Mouse (Mus musculus) lung, embryonic 14.5 days (tissue): ENCODE data around the gene Umad1. TPM values are rescaled to one million over a fixed set of nuclear protein-coding genes. Genes with fewer than 3 reads are reported as not detected.
A peak's percentile ranks its signal among the peaks of the same experiment; 100 is the strongest.

Experiments
- ATAC-seq: fragments of 200-750 bp; cut with Nextera tagmentation; 2 replicates; pipeline ENCODE4 v1.8.0; 2017; ENCODE audit warnings: mild to moderate bottlenecking, moderate TSS enrichment, moderate library complexity; ENCODE audit not compliant: insufficient read depth
- DNase-seq: peaks from one replicate; pipeline ENCODE4 v3.0.0-alpha.2; 2015
- H3K27ac ChIP-seq: fragments of 300-500 bp; sonication (generic); 2 replicates; pipeline ENCODE4 v1.5.1; 2014; ENCODE audit warnings: low read depth, mild to moderate bottlenecking, moderate library complexity
- H3K27me3 ChIP-seq: fragments of 300-500 bp; sonication (generic); 2 replicates; pipeline ENCODE4 v1.6.1; 2014; ENCODE audit warnings: low read length, control low read depth; ENCODE audit not compliant: insufficient read depth
- H3K36me3 ChIP-seq: fragments of 300-500 bp; sonication (generic); 2 replicates; pipeline ENCODE4 v1.6.1; 2014; ENCODE audit warnings: control low read depth; ENCODE audit not compliant: insufficient read depth
- H3K4me1 ChIP-seq: fragments of 300-500 bp; sonication (generic); 2 replicates; pipeline ENCODE4 v1.6.1; 2014; ENCODE audit warnings: antibody characterized with exemption, control low read depth; ENCODE audit not compliant: insufficient read depth
- H3K4me2 ChIP-seq: fragments of 300-500 bp; sonication (generic); 2 replicates; pipeline ENCODE4 v1.6.1; 2014; ENCODE audit warnings: mild to moderate bottlenecking
- H3K4me3 ChIP-seq: fragments of 300-500 bp; sonication (generic); 2 replicates; pipeline ENCODE4 v1.5.1; 2014; ENCODE audit warnings: low read depth, low read length
- H3K9ac ChIP-seq: fragments of 300-500 bp; sonication (generic); 2 replicates; pipeline ENCODE4 v1.6.1; 2014
- H3K9me3 ChIP-seq: fragments of 300-500 bp; sonication (generic); 2 replicates; pipeline ENCODE4 v1.6.1; 2016; ENCODE audit warnings: low read depth, low read length, control low read depth
- CTCF ChIP-seq: IDR thresholded peaks from 2 replicates; pipeline ENCODE4 v1.5.1; 2016; ENCODE audit warnings: antibody characterized with exemption, low read depth
- WGBS: fragments of 180-500 bp; shearing (Covaris S2); extraction: QIAGEN DNeasy Blood & Tissue Kit; methylation state at CpG from one replicate; pipeline ENCODE4 v1.1.7; 2014; 5-methylcytosine and 5-hydroxymethylcytosine counted together
- polyA plus RNA-seq: library from polyadenylated mRNA; unstranded; fragments of >200 nt; fragmentation: Nextera tagmentation; extraction: Ambion mirVana; gene quantifications from 2 replicates; pipeline ENCODE4 v1.2.1, GENCODE M21; 2014

The Umad1 gene
- polyA plus RNA-seq, 1 experiment from 2014 or later: 21.1 TPM

- no peak overlapping the region for H3K9ac ChIP-seq
- ATAC-seq (no peak), DNase-seq (no peak)
- H3K4me2 ChIP-seq: no peak overlapping the region
- H3K4me1 ChIP-seq: no peaks in the 10 kb centered on the region
- H3K4me3 ChIP-seq: no peak overlapping the region
- no peak for TF ChIP-seq CTCF
- H3K27ac ChIP-seq: no peak overlapping the region
- H3K36me3 ChIP-seq: no peaks in the 10 kb centered on the region
- WGBS: 83% methylated on average over 8 of the region's 8 CpGs
- H3K9me3 ChIP-seq: no peaks in the 10 kb centered on the region
- H3K27me3 ChIP-seq: no peaks in the 10 kb centered on the region
Observed at GRCm38 (mm10) chr6:8377667-8378066, 118.6 kb downstream of the Umad1 start.

- no peaks in the 10 kb centered on the region for H3K4me1 ChIP-seq
- TF ChIP-seq CTCF: no peak
- DNase-seq (no peak), ATAC-seq (no peak)
- WGBS: 95% methylated on average over 2 of the region's 2 CpGs
- no peak overlapping the region for H3K27ac ChIP-seq
- H3K27me3 ChIP-seq: no peaks in the 10 kb centered on the region
- H3K36me3 ChIP-seq: no peaks in the 10 kb centered on the region
- H3K4me3 ChIP-seq: no peak overlapping the region
- no peak overlapping the region for H3K4me2 ChIP-seq
- no peaks in the 10 kb centered on the region for H3K9me3 ChIP-seq
- no peak overlapping the region for H3K9ac ChIP-seq
Observed at GRCm38 (mm10) chr6:8389307-8389706, 130.2 kb downstream of the Umad1 start.

GRCm38 (mm10) chr6:8390296-8390695 is 131.2 kb downstream of the Umad1 start:
- H3K9ac ChIP-seq: no peak overlapping the region
- no peak for DNase-seq
- no peak overlapping the region for H3K4me2 ChIP-seq
- no peak for TF ChIP-seq CTCF
- WGBS: 62% methylated on average over 6 of the region's 6 CpGs
- no peak overlapping the region for H3K27ac ChIP-seq
- no peaks in the 10 kb centered on the region for H3K4me1 ChIP-seq
- ATAC-seq: no peak
- H3K9me3 ChIP-seq: no peaks in the 10 kb centered on the region
- no peak overlapping the region for H3K4me3 ChIP-seq
- H3K36me3 ChIP-seq: no peaks in the 10 kb centered on the region
- H3K27me3 ChIP-seq: no peaks in the 10 kb centered on the region

GRCm38 (mm10) chr6:8390935-8391334 is 131.8 kb downstream of the Umad1 start:
- Histone ChIP-seq H3K4me1 (no peaks in the 10 kb centered on the region), H3K36me3 (no peaks in the 10 kb centered on the region), H3K4me2 (no peak overlapping the region), H3K27me3 (no peaks in the 10 kb centered on the region), H3K27ac (no peak overlapping the region), H3K9me3 (no peaks in the 10 kb centered on the region), H3K9ac (no peak overlapping the region), H3K4me3 (no peak overlapping the region)
- WGBS: 81% methylated on average over 2 of the region's 2 CpGs
- ATAC-seq: no peak
- DNase-seq: no peak
- TF ChIP-seq CTCF: no peak

GRCm38 (mm10) chr6:8393029-8393428 is 133.9 kb downstream of the Umad1 start:
- TF ChIP-seq CTCF: no peak
- Histone ChIP-seq H3K36me3 (no peaks in the 10 kb centered on the region), H3K9me3 (no peaks in the 10 kb centered on the region), H3K27ac (peak overlapping the region; percentile 42; the same call in 1 of the 2 replicates), H3K4me3 (no peak overlapping the region), H3K4me2 (no peak overlapping the region), H3K4me1 (no peaks in the 10 kb centered on the region), H3K9ac (no peak overlapping the region), H3K27me3 (no peaks in the 10 kb centered on the region)
- DNase-seq (no peak), ATAC-seq (peak; percentile 86; the same call in 1 of the 2 replicates)
- 31% methylated on average over 4 of the region's 4 CpGs for WGBS

- no peaks in the 10 kb centered on the region for H3K9me3 ChIP-seq
- no peaks in the 10 kb centered on the region for H3K27me3 ChIP-seq
- no peak overlapping the region for H3K27ac ChIP-seq
- no peak overlapping the region for H3K4me2 ChIP-seq
- no peak for ATAC-seq
- no peak overlapping the region for H3K9ac ChIP-seq
- H3K4me1 ChIP-seq: no peaks in the 10 kb centered on the region
- H3K4me3 ChIP-seq: no peak overlapping the region
- TF ChIP-seq CTCF: no peak
- no peak for DNase-seq
- no peaks in the 10 kb centered on the region for H3K36me3 ChIP-seq
Observed at GRCm38 (mm10) chr6:8394044-8394443, 135.0 kb downstream of the Umad1 start.

GRCm38 (mm10) chr6:8395061-8395460 is 136.0 kb downstream of the Umad1 start:
- H3K36me3 ChIP-seq: no peaks in the 10 kb centered on the region
- no peak for ATAC-seq
- no peak overlapping the region for H3K4me3 ChIP-seq
- H3K9me3 ChIP-seq: no peaks in the 10 kb centered on the region
- H3K4me2 ChIP-seq: no peak overlapping the region
- H3K9ac ChIP-seq: no peak overlapping the region
- no peaks in the 10 kb centered on the region for H3K4me1 ChIP-seq
- TF ChIP-seq CTCF: no peak
- no peak overlapping the region for H3K27ac ChIP-seq
- 29% methylated on average over 4 of the region's 4 CpGs for WGBS
- H3K27me3 ChIP-seq: no peaks in the 10 kb centered on the region
- peak; percentile 16 for DNase-seq

GRCm38 (mm10) chr6:8397252-8397651 is 138.2 kb downstream of the Umad1 start:
- Histone ChIP-seq H3K9ac (no peak overlapping the region), H3K9me3 (no peaks in the 10 kb centered on the region), H3K4me2 (no peak overlapping the region), H3K27ac (no peak overlapping the region), H3K4me1 (no peaks in the 10 kb centered on the region), H3K4me3 (no peak overlapping the region), H3K27me3 (no peaks in the 10 kb centered on the region), H3K36me3 (no peaks in the 10 kb centered on the region)
- ATAC-seq (no peak), DNase-seq (no peak)
- WGBS: 75% methylated on average over 7 of the region's 7 CpGs
- no peak for TF ChIP-seq CTCF
